Mouse (Mus musculus) heart, embryonic 16.5 days (tissue): ENCODE measurements around the gene Ino80b. TPM values are rescaled to one million over a fixed set of nuclear protein-coding genes. Genes with fewer than 3 reads are reported as not detected.

Experiments used
- ATAC-seq: fragments of 200-750 bp; cut with Nextera tagmentation; replicated peaks from 2 replicates; pipeline ENCODE4 v1.8.0; 2017; ENCODE audit warnings: moderate number of reproducible peaks; ENCODE audit not compliant: insufficient read depth, low FRiP score; ENCODE audit errors: extremely low read depth
- H3K27ac ChIP-seq: fragments of 300-500 bp; sonication (generic); 2 replicates; pipeline ENCODE4 v1.5.1; 2014; ENCODE audit warnings: mild to moderate bottlenecking, low read length, control low read depth, moderate library complexity
- H3K27me3 ChIP-seq: fragments of 300-500 bp; sonication (generic); 2 replicates; pipeline ENCODE4 v1.6.1; 2014; ENCODE audit warnings: low read length, mixed read lengths; ENCODE audit not compliant: control insufficient read depth, insufficient read depth
- H3K36me3 ChIP-seq: fragments of 300-500 bp; sonication (generic); 2 replicates; pipeline ENCODE4 v1.6.1; 2014; ENCODE audit not compliant: control insufficient read depth, insufficient read depth
- H3K4me1 ChIP-seq: fragments of 300-500 bp; sonication (generic); 2 replicates; pipeline ENCODE4 v1.6.1; 2014; ENCODE audit warnings: low read length, mixed read lengths; ENCODE audit not compliant: control insufficient read depth, insufficient read depth
- H3K4me2 ChIP-seq: fragments of 300-500 bp; sonication (generic); 2 replicates; pipeline ENCODE4 v1.6.1; 2014; ENCODE audit warnings: low read depth, mild to moderate bottlenecking, control low read depth, low read length
- H3K4me3 ChIP-seq: fragments of 300-500 bp; sonication (generic); 2 replicates; pipeline ENCODE4 v1.5.1; 2014; ENCODE audit warnings: mild to moderate bottlenecking, control low read depth, low read length
- H3K9ac ChIP-seq: fragments of 300-500 bp; sonication (generic); 2 replicates; pipeline ENCODE4 v1.6.1; 2014; ENCODE audit warnings: low read length, control low read depth
- H3K9me3 ChIP-seq: fragments of 300-500 bp; sonication (generic); replicated peaks from 2 replicates; pipeline ENCODE4 v1.6.1; 2016; ENCODE audit warnings: low read length; ENCODE audit not compliant: control insufficient read depth
- WGBS: fragments of 180-500 bp; shearing (Covaris S2); extraction: QIAGEN DNeasy Blood & Tissue Kit; methylation state at CpG from one replicate; pipeline ENCODE4 v1.1.7; 2014; 5-methylcytosine and 5-hydroxymethylcytosine counted together
- polyA plus RNA-seq: library from polyadenylated mRNA; unstranded; fragments of >200 nt; fragmentation: Nextera tagmentation; extraction: Ambion mirVana; gene quantifications from 2 replicates; pipeline ENCODE4 v1.2.1, GENCODE M21; 2015

Gene Ino80b
- polyA plus RNA-seq, 1 experiment from 2014 or later: 8.1 TPM

DNA sequence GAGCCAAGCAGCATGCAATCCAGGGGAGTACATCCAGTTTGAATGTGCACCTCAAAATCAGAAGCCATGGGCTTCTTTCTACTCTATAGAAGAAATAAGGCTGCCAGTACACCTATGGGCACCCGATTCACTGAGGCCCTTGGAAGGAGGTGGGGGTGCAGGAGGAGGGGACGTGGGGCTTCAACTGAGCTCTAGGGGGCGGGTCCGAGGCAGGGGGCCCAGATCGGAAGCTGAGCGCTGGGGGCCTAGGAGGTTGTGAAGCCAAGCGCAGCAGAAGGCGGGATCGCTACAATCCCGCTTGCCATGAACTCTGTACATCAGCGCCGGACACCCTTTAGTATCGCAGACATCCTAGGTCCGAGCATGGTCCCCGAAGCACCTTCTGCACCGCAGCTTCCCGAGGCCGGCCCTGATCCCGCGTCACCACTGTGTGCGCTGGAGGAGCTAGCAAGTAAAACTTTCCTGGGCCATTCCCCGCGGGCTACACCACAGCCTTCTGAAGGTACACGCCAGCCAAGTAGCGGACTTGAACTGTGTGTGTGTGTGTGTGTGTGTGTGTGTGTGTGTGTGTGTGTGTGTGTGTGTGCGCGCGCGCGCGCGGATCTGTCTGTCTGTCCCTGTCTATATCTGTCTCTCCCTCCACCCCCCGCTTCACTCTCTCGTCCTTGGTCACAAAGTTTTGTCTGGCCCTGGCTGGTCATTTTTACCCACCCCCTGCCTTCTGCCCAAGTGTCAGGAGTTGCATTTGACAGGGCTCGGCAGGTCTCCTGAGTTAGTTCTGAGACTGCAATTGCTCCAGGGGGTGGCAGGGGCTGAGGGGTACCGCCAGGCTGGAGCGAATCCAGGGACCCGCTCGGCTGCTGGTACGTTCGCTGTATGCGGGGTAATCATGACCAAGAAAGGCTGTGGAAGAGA lies 38.9 kb downstream of the Ino80b start, which contains the start of gene Lbx2:
TSS of gene Lbx2 (plus strand) at position 247 of the 915 bp plus-strand sequence.
- Histone ChIP-seq H3K4me1 (peaks cover 6% of the 10 kb centered on the region), H3K9me3 (no peaks in the 10 kb centered on the region), H3K36me3 (peaks cover 4% of the 10 kb centered on the region; the same call in 1 of the 2 replicates), H3K4me2 (peak within 1 kb of the TSS; percentile 62), H3K4me3 (peak within 1 kb of the TSS; percentile 45), H3K27me3 (peaks cover 63% of the 10 kb centered on the region), H3K9ac (no peak within 1 kb of the TSS), H3K27ac (no peak within 1 kb of the TSS)
- 4% methylated on average over 42 of the region's 42 CpGs for WGBS
- ATAC-seq: 0 out of 2 replicates have a peak, but pooled peaks have one; percentile 10

DNA sequence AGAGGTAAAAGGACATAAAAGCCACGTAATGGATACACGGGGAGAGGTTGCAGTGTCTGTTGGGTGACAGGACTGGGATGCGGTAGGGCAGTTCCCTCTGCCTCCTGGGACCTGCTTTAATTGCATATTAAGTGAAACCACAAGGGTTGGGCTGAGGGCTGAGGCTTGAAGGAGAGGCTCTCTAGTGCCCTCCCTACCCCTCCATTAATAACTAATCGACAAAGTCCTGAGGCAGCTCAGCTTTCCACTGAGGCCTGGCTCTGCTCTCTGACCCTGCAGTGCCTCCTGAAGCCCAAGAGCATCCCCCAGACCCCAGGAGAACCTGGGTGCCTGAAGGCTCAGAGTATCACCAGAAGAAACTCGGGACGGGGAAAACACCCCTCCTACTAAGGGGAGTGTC lies 40.8 kb downstream of the Ino80b start:
- no peak overlapping the region for H3K27ac ChIP-seq
- peaks cover 4% of the 10 kb centered on the region; the same call in 1 of the 2 replicates for H3K36me3 ChIP-seq
- no peak overlapping the region for H3K9ac ChIP-seq
- no peak overlapping the region for H3K4me3 ChIP-seq
- peaks cover 61% of the 10 kb centered on the region for H3K27me3 ChIP-seq
- 20% methylated on average over 6 of the region's 6 CpGs for WGBS
- H3K4me1 ChIP-seq: peaks cover 6% of the 10 kb centered on the region
- no peak overlapping the region for H3K4me2 ChIP-seq
- no peak for ATAC-seq
- no peaks in the 10 kb centered on the region for H3K9me3 ChIP-seq

DNA sequence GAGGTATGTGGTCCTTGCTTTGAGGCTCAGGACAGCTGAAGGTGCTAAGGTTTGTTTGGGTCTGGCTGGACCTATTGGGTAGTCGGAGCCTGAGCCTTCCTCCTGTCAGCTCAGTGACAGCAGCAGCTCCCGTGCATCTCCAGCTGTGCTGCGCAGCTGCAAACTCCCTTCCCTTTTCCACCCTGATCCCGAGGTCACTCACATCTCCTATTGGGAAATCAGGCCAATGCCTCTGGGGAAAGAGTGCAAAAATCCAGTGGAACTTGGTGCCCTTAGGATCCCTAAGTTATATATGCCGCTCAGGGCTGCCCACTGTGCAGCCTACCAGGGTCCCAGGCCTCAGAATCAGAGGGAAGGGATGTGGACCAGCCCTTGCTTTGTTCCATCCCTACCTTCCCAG lies 41.7 kb downstream of the Ino80b start:
- ATAC-seq: no peak
- no peak overlapping the region for H3K4me3 ChIP-seq
- 18% methylated on average over 5 of the region's 5 CpGs for WGBS

DNA sequence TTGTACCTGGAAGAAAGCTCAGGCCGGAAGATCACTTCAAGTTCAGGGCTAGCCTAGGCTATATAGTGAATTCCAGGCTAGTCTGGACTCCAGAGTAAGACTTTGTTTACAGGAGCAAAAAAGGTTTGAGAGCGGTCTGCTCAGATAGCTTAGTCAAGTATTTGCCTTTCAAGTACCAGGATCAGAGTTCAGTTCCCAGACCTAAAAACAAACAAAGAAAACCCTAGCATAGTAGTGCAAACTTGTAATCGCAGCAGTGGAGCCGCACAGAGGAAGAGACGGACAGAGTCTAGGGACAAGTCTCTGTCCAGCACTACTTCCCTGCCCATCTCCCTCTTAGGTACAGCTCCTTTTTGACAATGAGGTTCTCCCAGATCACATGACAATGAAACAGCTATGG lies 45.0 kb downstream of the Ino80b start:
- 94% methylated on average over 5 of the region's 5 CpGs for WGBS

More for the DNA sequence above, 41.7 kb downstream of the Ino80b start:
- Histone ChIP-seq H3K36me3 (peaks cover 4% of the 10 kb centered on the region; the same call in 1 of the 2 replicates), H3K9me3 (no peaks in the 10 kb centered on the region), H3K27me3 (peaks cover 54% of the 10 kb centered on the region), H3K9ac (no peak overlapping the region), H3K4me2 (no peak overlapping the region), H3K27ac (no peak overlapping the region), H3K4me1 (peaks cover 12% of the 10 kb centered on the region)

DNA sequence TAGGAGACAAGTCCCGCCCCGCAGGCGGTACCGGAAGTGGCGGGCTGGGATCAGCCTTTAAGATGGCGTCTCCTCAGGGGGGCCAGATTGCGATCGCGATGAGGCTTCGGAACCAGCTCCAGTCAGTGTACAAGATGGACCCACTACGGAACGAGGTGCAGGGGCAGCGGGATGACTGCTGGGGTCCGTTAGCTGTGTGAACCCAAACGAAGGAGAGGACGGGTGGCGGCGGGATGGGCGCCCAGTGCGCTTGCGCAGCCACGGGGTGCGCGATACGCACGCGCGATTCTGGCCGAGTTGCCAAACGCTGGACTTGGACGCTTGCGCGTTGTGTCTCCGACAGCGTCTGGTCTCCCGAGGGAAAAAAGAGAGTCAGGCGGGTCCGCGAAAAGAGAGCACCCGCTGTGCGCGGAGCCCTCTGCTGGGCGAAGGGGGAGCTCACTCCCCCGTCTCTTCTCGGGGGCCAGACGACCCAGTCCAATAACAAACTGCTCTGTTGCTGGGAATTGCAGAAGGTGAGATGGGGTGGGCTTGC lies 46.8 kb downstream of the Ino80b start:
- Histone ChIP-seq H3K4me1 (peaks cover 9% of the 10 kb centered on the region), H3K27me3 (peaks cover 46% of the 10 kb centered on the region), H3K36me3 (peaks cover 4% of the 10 kb centered on the region; the same call in 1 of the 2 replicates), H3K4me2 (peak overlapping the region; percentile 91), H3K4me3 (peak overlapping the region; percentile 79), H3K9ac (peak overlapping the region; percentile 81), H3K9me3 (no peaks in the 10 kb centered on the region), H3K27ac (peak overlapping the region; percentile 84)
- peak; percentile 95 for ATAC-seq
- WGBS: under 1% methylated on average over 46 of the region's 46 CpGs

More for the DNA sequence above, 45.0 kb downstream of the Ino80b start:
- Histone ChIP-seq H3K4me2 (no peak overlapping the region), H3K4me3 (no peak overlapping the region), H3K9me3 (no peaks in the 10 kb centered on the region), H3K4me1 (peaks cover 9% of the 10 kb centered on the region), H3K36me3 (peaks cover 4% of the 10 kb centered on the region; the same call in 1 of the 2 replicates), H3K9ac (no peak overlapping the region), H3K27me3 (peaks cover 46% of the 10 kb centered on the region), H3K27ac (no peak overlapping the region)
- ATAC-seq: no peak

- peak; percentile 42 for ATAC-seq
- Histone ChIP-seq H3K9ac (peak within 1 kb of the TSS; percentile 81), H3K9me3 (no peaks in the 10 kb centered on the region), H3K4me3 (peak within 1 kb of the TSS; percentile 79), H3K27me3 (peaks cover 44% of the 10 kb centered on the region), H3K4me2 (peak within 1 kb of the TSS; percentile 91), H3K36me3 (peaks cover 4% of the 10 kb centered on the region; the same call in 1 of the 2 replicates), H3K4me1 (peaks cover 9% of the 10 kb centered on the region), H3K27ac (peak within 1 kb of the TSS; percentile 84)
- whole genome bisulfite sequencing: under 1% methylated on average over 54 of the region's 54 CpGs
Observed at GRCm38 (mm10) chr6:83077630-83078323, 47.5 kb downstream of the Ino80b start, which contains the start of gene Pcgf1. TSS of gene Pcgf1 (plus strand) at chr6:83077869.

DNA sequence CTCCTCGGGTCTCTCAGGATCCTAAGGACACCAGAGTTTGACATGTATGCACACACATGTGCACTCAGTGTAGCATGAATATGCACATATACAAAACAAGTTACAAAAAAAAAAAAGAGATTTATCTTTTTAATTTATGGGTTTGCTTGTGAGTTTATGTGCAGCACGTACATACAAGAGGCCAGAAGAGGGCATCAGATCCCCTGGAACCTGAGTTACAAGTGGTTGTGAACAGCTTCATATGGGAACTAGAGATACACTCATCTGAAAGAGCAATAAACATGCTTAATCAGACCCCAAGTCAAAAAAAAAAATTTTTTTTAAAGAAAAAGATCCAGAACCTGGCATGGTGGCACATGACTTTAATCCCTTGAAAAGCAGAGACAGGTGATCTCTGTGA lies 50.3 kb downstream of the Ino80b start:
- Histone ChIP-seq H3K9me3 (no peaks in the 10 kb centered on the region), H3K27me3 (peaks cover 66% of the 10 kb centered on the region), H3K4me3 (no peak overlapping the region), H3K36me3 (no peaks in the 10 kb centered on the region), H3K27ac (no peak overlapping the region), H3K4me1 (peaks cover 15% of the 10 kb centered on the region), H3K9ac (no peak overlapping the region), H3K4me2 (no peak overlapping the region)
- WGBS: 11% methylated on average over 2 of the region's 2 CpGs
- no peak for ATAC-seq
